Mouse (Mus musculus) ES-Bruce4 (cell line): ENCODE data around the gene Vmn1r26. TPM values are rescaled to one million over a fixed set of nuclear protein-coding genes. Genes with fewer than 3 reads are reported as not detected.
"Not testable (repeated sequence)": the region's sequence is repeated elsewhere in the genome, so short reads cannot be mapped to it uniquely, and the experiment has no call there.

Source experiments
- H3K27ac ChIP-seq: 2 replicates; pipeline ENCODE4 v1.5.1; 2012; ENCODE audit warnings: low read length, inconsistent platforms; ENCODE audit not compliant: insufficient read depth
- H3K27me3 ChIP-seq: 2 replicates; pipeline ENCODE4 v1.6.1; 2012; ENCODE audit warnings: mild to moderate bottlenecking, low read length, inconsistent platforms; ENCODE audit not compliant: control insufficient read depth, poor library complexity, insufficient read depth, severe bottlenecking
- H3K36me3 ChIP-seq: 2 replicates; pipeline ENCODE4 v1.6.1; 2012; ENCODE audit warnings: inconsistent platforms, mild to moderate bottlenecking, low read length, moderate library complexity; ENCODE audit not compliant: control insufficient read depth, poor library complexity, insufficient read depth, severe bottlenecking
- H3K4me1 ChIP-seq: one replicate; pipeline ENCODE4 v1.8.1; 2011; ENCODE audit warnings: low read length; ENCODE audit not compliant: control insufficient read depth, insufficient read depth
- H3K4me3 ChIP-seq: 2 replicates; pipeline ENCODE4 v1.5.1; 2011; ENCODE audit warnings: low read depth, mild to moderate bottlenecking, low read length
- H3K9ac ChIP-seq: 2 replicates; pipeline ENCODE4 v1.6.1; 2012; ENCODE audit warnings: low read depth, mild to moderate bottlenecking, inconsistent platforms; ENCODE audit not compliant: poor library complexity, severe bottlenecking
- H3K9me3 ChIP-seq: replicated peaks from 2 replicates; pipeline ENCODE4 v1.6.1; 2012; ENCODE audit warnings: mild to moderate bottlenecking, low read length, inconsistent platforms; ENCODE audit not compliant: control insufficient read depth, poor library complexity, insufficient read depth, severe bottlenecking
- CTCF ChIP-seq: IDR thresholded peaks from one replicate; pipeline ENCODE4 v1.8.1; 2011; ENCODE audit warnings: low read depth, low read length
- EP300 ChIP-seq: IDR thresholded peaks from 2 replicates; pipeline ENCODE4 v1.6.1; 2011; ENCODE audit warnings: low read depth, low read length; ENCODE audit not compliant: insufficient read depth
- POLR2A ChIP-seq: IDR thresholded peaks from one replicate; pipeline ENCODE4 v1.8.1; 2011; ENCODE audit warnings: low read length; ENCODE audit not compliant: insufficient read depth
- polyA plus RNA-seq: library from polyadenylated mRNA; stranded (reverse); fragments of >200 nt; gene quantifications from 2 replicates; pipeline ENCODE4 v1.2.4, GENCODE M21; 2011; ENCODE audit warnings: low read depth; ENCODE audit not compliant: missing spikeins, insufficient read depth, insufficient read length

Gene Vmn1r26
- polyA plus RNA-seq = not detected in 2 replicates

DNA sequence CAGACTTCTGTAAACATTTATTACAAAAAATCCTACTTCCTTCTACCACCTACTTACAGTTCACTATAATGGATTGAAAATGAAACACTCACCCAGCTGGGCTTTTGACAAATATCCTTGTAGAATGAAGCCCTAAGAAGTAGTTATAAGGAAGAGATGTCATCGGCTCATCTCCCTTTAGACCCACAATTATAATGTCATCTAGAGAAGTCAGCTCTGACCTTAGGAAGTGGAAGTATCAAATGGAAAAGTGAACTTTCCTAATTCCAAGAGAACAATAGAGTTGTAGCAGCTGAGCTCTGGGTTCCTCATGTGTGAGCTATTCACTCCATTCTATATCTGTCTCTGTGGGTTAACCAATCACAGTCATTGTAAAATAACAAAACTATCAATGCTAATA, at the start of gene Vmn1r26:
Vmn1r26 (minus strand) TSS at position 101 of the 400 bp plus-strand sequence.
- no peaks in the 10 kb centered on the region for H3K9me3 ChIP-seq
- no peak for TF ChIP-seq CTCF
- TF ChIP-seq POLR2A = no peak
- TF ChIP-seq EP300 = no peak
- no peaks in the 10 kb centered on the region for H3K36me3 ChIP-seq
- H3K4me3 ChIP-seq = no peak within 1 kb of the TSS
- no peaks in the 10 kb centered on the region for H3K4me1 ChIP-seq
- H3K9ac ChIP-seq = no peak within 1 kb of the TSS
- no peak within 1 kb of the TSS for H3K27ac ChIP-seq
- H3K27me3 ChIP-seq = no peaks in the 10 kb centered on the region

GRCm38 (mm10) chr6:58044025-58044424, 29.1 kb upstream of the Vmn1r26 start:
- Histone ChIP-seq H3K4me1 (no peaks in the 10 kb centered on the region), H3K27ac (no peak overlapping the region), H3K9ac (no peak overlapping the region), H3K9me3 (no peaks in the 10 kb centered on the region), H3K36me3 (no peaks in the 10 kb centered on the region), H3K4me3 (no peak overlapping the region), H3K27me3 (no peaks in the 10 kb centered on the region)
- no peak for TF ChIP-seq EP300

DNA sequence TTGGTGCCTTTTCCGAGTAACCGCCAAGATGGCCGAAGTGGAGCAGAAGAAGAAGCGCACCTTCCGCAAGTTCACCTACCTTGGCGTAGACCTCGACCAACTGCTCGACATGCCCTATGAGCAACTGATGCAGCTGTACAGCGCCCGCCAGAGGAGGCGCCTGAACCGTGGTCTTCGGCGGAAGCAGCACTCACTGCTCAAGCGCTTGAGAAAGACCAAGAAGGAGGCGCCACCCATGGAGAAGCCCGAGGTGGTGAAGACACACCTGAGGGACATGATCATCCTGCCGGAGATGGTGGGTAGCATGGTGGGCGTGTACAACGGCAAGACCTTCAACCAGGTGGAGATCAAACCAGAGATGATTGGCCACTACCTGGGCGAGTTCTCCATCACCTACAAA, 2.5 kb upstream of the Vmn1r26 start:
- H3K36me3 ChIP-seq, H3K9ac ChIP-seq, H3K27ac ChIP-seq, H3K9me3 ChIP-seq, H3K4me3 ChIP-seq, H3K27me3 ChIP-seq, H3K4me1 ChIP-seq: not testable (repeated sequence)

- Histone ChIP-seq H3K9ac (no peak within 1 kb of the TSS), H3K4me1 (no peaks in the 10 kb centered on the region), H3K36me3 (no peaks in the 10 kb centered on the region), H3K9me3 (no peaks in the 10 kb centered on the region), H3K27me3 (no peaks in the 10 kb centered on the region), H3K27ac (no peak within 1 kb of the TSS), H3K4me3 (no peak within 1 kb of the TSS)
- TF ChIP-seq POLR2A (no peak), CTCF (no peak), EP300 (no peak)
These were observed 34.2 kb downstream of the Vmn1r26 start, which contains the start of gene Vmn1r25 for GRCm38 (mm10) chr6:57980710-57981109. Gene Vmn1r25, minus strand, starts transcription at chr6:57980810.

DNA sequence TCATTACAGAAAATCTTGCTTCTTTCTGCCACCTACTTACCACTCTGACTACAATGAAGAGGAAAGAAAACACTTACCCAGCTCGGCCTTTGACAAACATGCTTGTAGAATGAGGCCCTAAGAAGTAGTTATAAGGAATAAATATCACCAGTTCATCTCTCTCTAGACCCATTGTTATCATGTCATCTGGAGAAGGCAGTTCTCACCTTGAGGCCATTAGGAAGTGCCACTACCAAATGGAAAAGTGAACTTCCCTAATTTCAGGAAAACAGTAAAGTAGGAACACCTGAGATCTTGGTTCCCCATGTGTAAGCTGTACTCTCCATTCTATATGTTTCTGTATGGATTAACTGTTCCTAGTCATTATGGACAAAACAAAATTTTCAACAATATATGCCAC, 53.6 kb downstream of the Vmn1r26 start, which contains the start of gene Vmn1r24:
Vmn1r24 (minus strand) TSS at position 101 of the 400 bp plus-strand sequence.
- not testable (repeated sequence) for H3K27ac ChIP-seq, H3K27me3 ChIP-seq, H3K4me1 ChIP-seq, H3K9me3 ChIP-seq, H3K9ac ChIP-seq, H3K4me3 ChIP-seq, H3K36me3 ChIP-seq

Other genes starting within 250 kb of the Vmn1r26 start
- gene Vopp1, start 190.0 kb downstream of the Vmn1r26 start, polyA plus RNA-seq = 15.1 and 17.6 TPM in 2 replicates
- not detected in 2 replicates for gene Vmn1r21, start 164.8 kb downstream of the Vmn1r26 start, polyA plus RNA-seq
- not detected in 2 replicates for gene Vmn1r22, start 107.1 kb downstream of the Vmn1r26 start, polyA plus RNA-seq
- gene Vmn1r23, start 88.3 kb downstream of the Vmn1r26 start, polyA plus RNA-seq = not detected in 2 replicates
- not detected in 2 replicates for gene Vmn1r24, start 53.7 kb downstream of the Vmn1r26 start, polyA plus RNA-seq
- gene Vmn1r25, start 34.3 kb downstream of the Vmn1r26 start, polyA plus RNA-seq = not detected in 2 replicates
- not detected in 2 replicates for gene Vmn1r27, start 203.7 kb upstream of the Vmn1r26 start, polyA plus RNA-seq
- not detected in 2 replicates for gene Vmn1r28, start 246.9 kb upstream of the Vmn1r26 start, polyA plus RNA-seq